Mouse (Mus musculus) ES-E14 (cell line): Measurements from ENCODE around the gene Cdh10.

Source experiments
- CHD2 ChIP-seq: IDR thresholded peaks from 2 replicates; pipeline ENCODE4 v1.6.1; 2014; ENCODE audit warnings: mild to moderate bottlenecking, low read depth, low read length, inconsistent platforms
- HCFC1 ChIP-seq: IDR thresholded peaks from 2 replicates; pipeline ENCODE4 v1.6.1; 2012; ENCODE audit warnings: low read length, inconsistent platforms, borderline replicate concordance; ENCODE audit not compliant: insufficient read depth
- MAFK ChIP-seq: IDR thresholded peaks from 2 replicates; pipeline ENCODE4 v1.6.1; 2014; ENCODE audit warnings: mild to moderate bottlenecking, low read depth, low read length, inconsistent platforms; ENCODE audit not compliant: insufficient read depth
- ZC3H11A ChIP-seq: IDR thresholded peaks from 2 replicates; pipeline ENCODE4 v1.6.1; 2012; ENCODE audit warnings: low read depth, mild to moderate bottlenecking, inconsistent platforms, low read length, borderline replicate concordance

DNA sequence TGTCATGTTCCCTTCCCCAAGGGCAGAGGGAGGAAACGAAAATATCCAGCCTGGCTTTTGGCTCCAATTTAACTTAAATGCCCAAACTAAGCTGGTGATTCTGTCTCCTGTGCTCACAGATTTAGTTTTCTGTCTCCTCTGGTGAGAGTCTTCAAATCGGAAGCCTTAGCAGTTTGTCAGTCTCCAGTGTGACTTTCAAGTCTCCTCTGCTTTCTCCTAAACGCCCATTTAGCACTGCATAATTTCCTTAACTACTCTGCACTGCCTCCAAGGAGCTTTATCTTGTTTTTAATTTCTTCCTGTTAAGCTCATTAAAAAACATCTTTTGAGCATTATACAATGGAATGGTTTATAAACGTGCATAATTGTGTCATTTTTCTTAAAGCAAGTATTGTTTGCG, 156.3 kb downstream of the Cdh10 start:
- TF ChIP-seq MAFK = no peak
- TF ChIP-seq HCFC1 = no peak
- TF ChIP-seq CHD2 = no peak
- TF ChIP-seq ZC3H11A = no peak
